Mouse (Mus musculus) MEL (cell line): ENCODE results near the gene Rtn3. TPM values are rescaled to one million over a fixed set of nuclear protein-coding genes. Genes with fewer than 3 reads are reported as not detected.

Source experiments
- DNase-seq: peaks from one replicate; pipeline ENCODE4 v3.0.0; 2011; ENCODE audit warnings: low read depth, low spot score
- H3K27ac ChIP-seq: 2 replicates; pipeline ENCODE4 v1.5.1; 2012; ENCODE audit warnings: low read depth, mild to moderate bottlenecking, control low read depth, low read length, moderate library complexity; ENCODE audit not compliant: control insufficient read depth
- H3K27me3 ChIP-seq, 2 experiments: fragments of 150-350 bp in 1 of 2; sonication (generic) in 1 of 2; 2 replicates each; pipeline ENCODE4 v1.6.1; 2012; ENCODE audit warnings: low read length in 2 of 2, mild to moderate bottlenecking in 2 of 2, improper control_type of control experiment in 1 of 2, moderate library complexity in 1 of 2; ENCODE audit not compliant: insufficient read depth in 2 of 2, control insufficient read depth in 1 of 2
- H3K36me3 ChIP-seq, 2 experiments: 2 replicates each; pipeline ENCODE4 v1.6.1; 2012 to 2014; ENCODE audit warnings: low read length in 2 of 2, improper control_type of control experiment in 1 of 2, inconsistent platforms in 1 of 2, mild to moderate bottlenecking in 1 of 2; ENCODE audit not compliant: insufficient read depth in 2 of 2, control insufficient read depth in 1 of 2
- H3K4me1 ChIP-seq, 2 experiments: fragments of 150-350 bp in 1 of 2; sonication (generic) in 1 of 2; 2 replicates each; pipeline ENCODE4 v1.6.1; 2012; ENCODE audit warnings: low read length in 2 of 2, improper control_type of control experiment in 1 of 2, mild to moderate bottlenecking in 1 of 2; ENCODE audit not compliant: insufficient read depth in 2 of 2, control insufficient read depth in 1 of 2
- H3K4me3 ChIP-seq, 2 experiments: fragments of 150-350 bp in 1 of 2; sonication (generic) in 1 of 2; 2 replicates each; pipeline ENCODE4 v1.5.1; 2012; ENCODE audit warnings: low read depth in 2 of 2, low read length in 2 of 2, mild to moderate bottlenecking in 2 of 2, moderate library complexity in 2 of 2, control low read depth in 1 of 2, improper control_type of control experiment in 1 of 2; ENCODE audit not compliant: control insufficient read depth in 1 of 2, insufficient read depth in 1 of 2
- H3K79me2 ChIP-seq: 2 replicates; pipeline ENCODE4 v1.6.1; 2012; ENCODE audit warnings: mild to moderate bottlenecking, low read length, moderate library complexity; ENCODE audit not compliant: control insufficient read depth, poor library complexity, insufficient read depth
- H3K9ac ChIP-seq: 2 replicates; pipeline ENCODE4 v1.6.1; 2012; ENCODE audit warnings: low read depth, mild to moderate bottlenecking, control low read depth, low read length, moderate library complexity; ENCODE audit not compliant: control insufficient read depth, poor library complexity, severe bottlenecking
- H3K9me3 ChIP-seq: fragments of 150-350 bp; sonication (generic); replicated peaks from 2 replicates; pipeline ENCODE4 v1.6.1; 2012; ENCODE audit warnings: mild to moderate bottlenecking, low read length, improper control_type of control experiment, moderate library complexity; ENCODE audit not compliant: insufficient read depth
- CHD1 ChIP-seq: IDR thresholded peaks from 2 replicates; pipeline ENCODE4 v1.6.1; 2012; ENCODE audit warnings: low read depth, mild to moderate bottlenecking, inconsistent platforms, low read length, improper control_type of control experiment
- EP300 ChIP-seq, 2 experiments: IDR thresholded peaks; 2 replicates each; pipeline ENCODE4 v1.6.1; 2011; ENCODE audit warnings: improper control_type of control experiment in 2 of 2, low read length in 2 of 2, low read depth in 1 of 2, mild to moderate bottlenecking in 1 of 2
- GABPA ChIP-seq: IDR thresholded peaks from 2 replicates; pipeline ENCODE4 v1.6.1; 2012; ENCODE audit warnings: low read depth, mild to moderate bottlenecking, inconsistent platforms, low read length, improper control_type of control experiment, moderate library complexity
- GATA1 ChIP-seq: IDR thresholded peaks from 2 replicates; pipeline ENCODE4 v1.6.1; 2011; ENCODE audit warnings: low read depth, low read length, improper control_type of control experiment
- HCFC1 ChIP-seq: IDR thresholded peaks from 2 replicates; pipeline ENCODE4 v1.6.1; 2012; ENCODE audit warnings: low read depth, mild to moderate bottlenecking, inconsistent platforms, low read length, improper control_type of control experiment, moderate library complexity
- KAT2A ChIP-seq: conservative IDR thresholded peaks from 2 replicates; pipeline ENCODE4 v1.6.1; 2012; ENCODE audit warnings: low read depth, low read length, improper control_type of control experiment, inconsistent platforms
- MAZ ChIP-seq: IDR thresholded peaks from 2 replicates; pipeline ENCODE4 v1.6.1; 2012; ENCODE audit warnings: low read depth, mild to moderate bottlenecking, inconsistent platforms, low read length, improper control_type of control experiment
- MYC ChIP-seq: IDR thresholded peaks from 2 replicates; pipeline ENCODE4 v1.6.1; 2011; ENCODE audit warnings: low read depth, mild to moderate bottlenecking, low read length, improper control_type of control experiment, moderate library complexity
- NELFE ChIP-seq: IDR thresholded peaks from 2 replicates; pipeline ENCODE4 v1.6.1; 2011; ENCODE audit warnings: low read depth, low read length, improper control_type of control experiment
- POLR2A ChIP-seq, 2 experiments: IDR thresholded peaks; 2 replicates each; pipeline ENCODE4 v1.6.1; 2011 to 2012; ENCODE audit warnings: low read length in 2 of 2, mild to moderate bottlenecking in 2 of 2, control low read depth in 1 of 2, improper control_type of control experiment in 1 of 2, low read depth in 1 of 2, moderate library complexity in 1 of 2; ENCODE audit not compliant: control insufficient read depth in 1 of 2, insufficient read depth in 1 of 2, poor library complexity in 1 of 2
- RAD21 ChIP-seq: IDR thresholded peaks from 2 replicates; pipeline ENCODE4 v1.6.1; 2011; ENCODE audit warnings: mild to moderate bottlenecking, low read depth, low read length, improper control_type of control experiment
- RCOR1 ChIP-seq: IDR thresholded peaks from 2 replicates; pipeline ENCODE4 v1.6.1; 2012; ENCODE audit warnings: low read depth, mild to moderate bottlenecking, inconsistent platforms, low read length, improper control_type of control experiment
- SIN3A ChIP-seq: IDR thresholded peaks from 2 replicates; pipeline ENCODE4 v1.6.1; 2012; ENCODE audit warnings: low read length, improper control_type of control experiment, inconsistent platforms
- SMC3 ChIP-seq: IDR thresholded peaks from 2 replicates; pipeline ENCODE4 v1.6.1; 2011; ENCODE audit warnings: low read depth, low read length, improper control_type of control experiment
- TAL1 ChIP-seq: IDR thresholded peaks from 2 replicates; pipeline ENCODE4 v1.6.1; 2012; ENCODE audit warnings: mild to moderate bottlenecking, inconsistent platforms, low read length, moderate library complexity, mixed read lengths
- UBTF ChIP-seq: IDR thresholded peaks from 2 replicates; pipeline ENCODE4 v1.6.1; 2012; ENCODE audit warnings: low read depth, mild to moderate bottlenecking, inconsistent platforms, low read length, improper control_type of control experiment, moderate library complexity, borderline replicate concordance; ENCODE audit not compliant: insufficient read depth
- USF1 ChIP-seq: IDR thresholded peaks from 2 replicates; pipeline ENCODE4 v1.6.1; 2014; ENCODE audit warnings: low read depth, mild to moderate bottlenecking, inconsistent platforms, low read length, improper control_type of control experiment, moderate library complexity
- ZKSCAN1 ChIP-seq: IDR thresholded peaks from 2 replicates; pipeline ENCODE4 v1.6.1; 2012; ENCODE audit warnings: low read depth, mild to moderate bottlenecking, inconsistent platforms, low read length, improper control_type of control experiment, moderate library complexity
- ZMIZ1 ChIP-seq: IDR thresholded peaks from 2 replicates; pipeline ENCODE4 v1.6.1; 2012; ENCODE audit warnings: low read depth, mild to moderate bottlenecking, inconsistent platforms, low read length, improper control_type of control experiment, moderate library complexity
- ZNF384 ChIP-seq: IDR thresholded peaks from 2 replicates; pipeline ENCODE4 v1.6.1; 2012; ENCODE audit warnings: low read depth, mild to moderate bottlenecking, inconsistent platforms, low read length, improper control_type of control experiment
- polyA plus RNA-seq, 2 experiments: library from polyadenylated mRNA; stranded (reverse) in 1 of 2; unstranded in 1 of 2; fragments of >175 nt in 1 of 2; fragments of >200 nt in 1 of 2; gene quantifications; 2 replicates each; pipeline versions ENCODE4 v1.2.1 to v1.2.4; 2012; ENCODE audit warnings: low replicate concordance in 2 of 2, low read depth in 1 of 2; ENCODE audit not compliant: insufficient read length in 2 of 2, insufficient read depth in 1 of 2, missing spikeins in 1 of 2
- total RNA-seq: library from RNA; depleted of rRNA; stranded (reverse); fragments of 300-350 nt; gene quantifications from 2 replicates; pipeline ENCODE4 v1.2.3, GENCODE M21; 2012

Gene Rtn3
- total and polyA plus RNA-seq, 3 experiments = 33.4 to 118 TPM; not detected in 1

DNA sequence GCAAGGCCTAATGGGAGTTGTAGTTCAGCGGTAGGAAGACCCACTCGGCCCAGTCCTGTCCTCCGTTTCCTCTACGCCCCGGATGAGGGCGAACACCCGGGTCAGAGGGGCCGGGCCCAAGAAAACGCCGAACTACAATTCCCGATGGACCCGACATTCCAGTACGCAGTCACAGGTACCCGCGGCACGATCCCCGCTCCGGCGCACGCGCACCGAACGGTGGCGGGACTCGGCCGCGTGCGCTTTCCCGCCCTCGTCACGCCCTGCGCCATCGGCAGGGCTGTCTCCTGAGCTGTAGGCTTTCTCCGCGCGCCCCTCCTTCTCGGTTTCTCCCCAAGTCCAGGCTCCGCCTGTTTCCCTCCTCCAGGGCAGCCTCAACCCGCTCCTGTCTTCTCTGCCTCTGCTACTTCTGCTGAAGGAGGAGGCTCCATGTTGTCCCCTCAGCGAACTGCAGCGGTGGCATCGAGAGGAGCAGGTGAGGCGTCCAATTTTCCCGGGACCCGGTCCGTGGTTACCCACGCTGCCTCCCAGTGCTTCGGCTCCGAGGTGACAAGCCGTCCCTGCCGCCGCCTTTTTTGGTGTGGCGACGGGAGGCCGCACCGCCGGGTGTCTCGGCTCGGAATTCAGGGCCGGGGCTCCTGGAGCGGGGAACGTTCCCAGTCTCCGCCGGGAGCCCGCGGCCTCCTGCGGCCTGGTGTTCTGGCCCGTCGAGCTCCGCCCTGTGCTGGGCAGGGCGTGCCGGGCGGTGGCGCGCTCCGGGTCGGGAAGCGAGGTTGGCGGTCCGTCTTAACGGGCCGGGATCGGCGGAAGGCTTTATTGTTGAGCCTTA, 11.3 kb upstream of the Rtn3 start (continued):
- no peak for TF ChIP-seq RCOR1
- no peak for TF ChIP-seq ZKSCAN1
- TF ChIP-seq KAT2A = peak; percentile 60; the same call in 1 of the 2 replicates
- TF ChIP-seq TAL1 = no peak
- TF ChIP-seq EP300 (IDR thresholded peaks at IDR 0.05; ENCODE audit: low read depth in 1 of 2, low read length in 2 of 2) = peak in 1 of 2 experiments; percentile 2; a peak in 1 of 4 replicates
- peak; percentile 88 for TF ChIP-seq MYC
- peak; percentile 93 for TF ChIP-seq HCFC1
- TF ChIP-seq ZNF384 = peak; percentile 93
- TF ChIP-seq NELFE = peak; percentile 82
- 0 out of 2 replicates have a peak, but pooled peaks have one; percentile 49 for TF ChIP-seq CHD1
- TF ChIP-seq ZMIZ1 = peak; percentile 75
- peak; percentile 46 for TF ChIP-seq USF1
- peak; percentile 99 for TF ChIP-seq UBTF
- no peak for TF ChIP-seq GATA1

DNA sequence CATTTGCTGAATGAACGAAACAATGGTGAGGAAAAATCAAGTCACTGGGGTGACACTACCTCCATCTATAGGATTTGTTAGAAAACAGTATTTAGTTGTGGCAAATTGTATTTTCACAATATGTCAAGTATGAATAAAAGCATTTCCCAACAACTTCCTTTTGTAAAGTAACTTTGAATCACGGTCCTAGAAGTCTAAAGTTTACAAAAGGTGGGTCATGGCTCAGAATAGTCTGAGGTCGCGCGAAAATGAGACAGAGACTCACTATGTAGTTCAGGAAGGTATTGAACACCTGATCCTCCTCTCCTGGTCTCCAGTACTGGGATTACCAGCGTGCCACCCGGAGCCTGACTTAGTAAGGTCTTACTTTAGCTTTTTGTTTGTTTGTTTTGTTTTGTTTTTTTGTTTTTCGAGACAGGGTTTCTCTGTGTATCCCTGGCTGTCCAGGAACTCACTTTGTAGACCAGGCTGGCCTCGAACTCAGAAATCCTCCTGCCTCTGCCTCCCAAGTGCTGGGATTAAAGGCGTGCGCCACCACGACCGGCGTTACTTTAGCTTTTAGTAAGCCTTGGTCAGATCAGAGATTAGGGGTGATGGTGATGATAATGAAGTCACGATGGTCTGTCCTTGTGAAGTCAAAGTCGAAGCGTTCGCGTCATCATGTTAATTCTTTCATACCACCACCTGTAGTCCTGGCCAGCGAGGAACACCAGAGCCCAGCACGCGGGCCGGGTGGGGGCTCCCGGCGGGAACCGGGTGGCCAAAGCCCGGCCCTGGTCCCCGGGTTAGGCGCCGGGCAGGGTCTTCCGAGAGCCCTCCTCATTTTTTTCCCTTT, 10.5 kb upstream of the Rtn3 start, which contains the start of gene Atl3:
Gene Atl3 (plus strand): TSS at position 689 of the 835 bp plus-strand sequence.
- TF ChIP-seq POLR2A (IDR thresholded peaks at IDR 0.05; ENCODE audit: control insufficient read depth in 1 of 2, insufficient read depth in 1 of 2, low read depth in 1 of 2, low read length in 2 of 2, poor library complexity in 1 of 2) (no peak; a peak in 2 of 4 replicates), HCFC1 (no peak), RCOR1 (no peak), GABPA (no peak), RAD21 (no peak), MAZ (no peak), SIN3A (no peak), NELFE (no peak), SMC3 (no peak), KAT2A (no peak)
- no peak for DNase-seq
- Histone ChIP-seq H3K9me3 (no peaks in the 10 kb centered on the region), H3K4me1 (peaks cover 4 to 8% of the 10 kb centered on the region in 2 experiments; a peak in 3 of 4 replicates), H3K79me2 (peaks cover 13% of the 10 kb centered on the region), H3K27ac (peak within 1 kb of the TSS; percentile 86), H3K4me3 (peak within 1 kb of the TSS; percentile 72 to 85), H3K27me3 (no peaks in the 10 kb centered on the region), H3K9ac (peak within 1 kb of the TSS; percentile 91), H3K36me3 (peaks cover 0 to 13% of the 10 kb centered on the region in 2 experiments; a peak in 2 of 4 replicates)
